Mouse (Mus musculus) T-helper 17 cell (primary cell): ENCODE data around the gene Swt1.

Source experiments
- in situ Hi-C, 2 experiments: fragments of 300-600 bp; cut with MboI, MseI; formaldehyde crosslinking; loops; 1 replicate in 1 of 2; 2 replicates in 1 of 2; pipeline ENCODE4 v1.15.1; 2025; ENCODE audit warnings: high pct_unique_total_duplicates in 2 of 2

Swt1 gene

DNA sequence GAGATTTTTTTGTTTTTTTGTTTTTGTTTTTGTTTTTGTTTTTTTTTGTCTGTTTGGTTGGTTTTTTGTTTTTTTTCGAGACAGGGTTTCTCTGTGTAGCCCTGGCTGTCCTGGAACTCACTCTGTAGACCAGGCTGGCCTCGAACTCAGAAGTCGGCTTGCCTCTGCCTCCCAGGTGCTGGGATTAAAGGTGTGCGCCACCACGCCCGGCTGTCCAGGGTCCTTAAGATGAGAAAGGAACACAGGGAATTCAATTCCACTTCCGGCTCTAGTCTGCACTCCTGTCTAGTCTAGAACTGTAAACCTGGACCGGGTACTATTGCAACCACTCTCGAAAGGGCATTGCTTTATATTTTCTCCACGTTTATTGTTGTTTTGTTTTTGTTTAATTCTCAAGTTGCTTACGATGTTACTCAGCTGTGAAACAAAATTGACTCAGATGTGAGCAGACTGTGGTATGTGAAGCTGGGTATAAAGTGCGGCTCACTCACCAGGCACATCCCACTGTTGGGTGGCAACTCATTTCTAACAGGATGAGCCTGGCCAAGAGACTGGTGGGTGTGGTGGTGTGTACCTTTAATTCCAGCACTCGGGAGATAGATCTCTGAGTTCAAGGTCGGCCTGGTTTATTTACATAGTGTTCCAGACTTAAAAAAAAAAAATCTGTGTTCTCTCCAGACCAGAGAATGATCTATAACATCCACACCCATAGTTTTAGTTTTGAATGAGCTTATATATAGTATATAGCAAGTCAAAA, 99.7 kb downstream of the Swt1 start:
- in situ Hi-C loops = no loop called here

DNA sequence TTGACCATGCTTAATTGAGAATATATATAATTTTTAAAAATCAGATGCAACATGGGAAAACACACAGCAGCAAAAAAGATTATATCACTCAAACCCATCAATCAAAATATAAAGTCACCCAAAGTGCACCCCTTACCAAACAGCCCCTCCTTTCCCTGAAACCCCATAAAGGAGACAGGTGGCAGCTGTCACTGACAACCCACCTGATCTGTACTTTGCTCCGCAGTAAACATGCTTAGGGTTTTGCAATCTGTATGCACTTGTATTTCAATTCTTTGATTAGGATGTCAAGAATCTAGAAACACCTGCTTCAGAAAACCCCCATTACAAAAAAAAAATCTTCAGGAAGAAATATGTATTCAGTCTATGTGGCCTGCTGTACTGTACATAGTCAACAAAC, 102.9 kb downstream of the Swt1 start:
- in situ Hi-C loops = no loop called here

DNA sequence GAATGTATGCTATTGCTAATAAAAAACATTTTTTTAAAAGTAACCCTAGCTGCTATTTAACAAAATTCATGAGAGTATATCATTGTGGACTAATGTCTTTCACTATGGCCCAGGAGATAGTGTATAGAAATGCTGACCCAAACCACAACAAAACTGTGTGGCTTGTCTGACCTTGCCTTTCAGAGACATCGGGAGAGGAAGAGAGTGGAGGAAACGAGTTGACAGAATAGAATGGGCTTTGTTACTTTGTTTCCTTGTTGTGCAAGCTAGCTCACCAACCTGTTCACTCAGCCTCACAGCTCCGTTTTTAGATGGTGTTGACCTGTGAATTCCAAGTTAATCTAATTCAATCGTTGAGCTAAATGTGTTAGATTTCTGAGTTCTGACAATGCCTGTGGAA, 107.8 kb downstream of the Swt1 start:
- in situ Hi-C loops = no loop called here

DNA sequence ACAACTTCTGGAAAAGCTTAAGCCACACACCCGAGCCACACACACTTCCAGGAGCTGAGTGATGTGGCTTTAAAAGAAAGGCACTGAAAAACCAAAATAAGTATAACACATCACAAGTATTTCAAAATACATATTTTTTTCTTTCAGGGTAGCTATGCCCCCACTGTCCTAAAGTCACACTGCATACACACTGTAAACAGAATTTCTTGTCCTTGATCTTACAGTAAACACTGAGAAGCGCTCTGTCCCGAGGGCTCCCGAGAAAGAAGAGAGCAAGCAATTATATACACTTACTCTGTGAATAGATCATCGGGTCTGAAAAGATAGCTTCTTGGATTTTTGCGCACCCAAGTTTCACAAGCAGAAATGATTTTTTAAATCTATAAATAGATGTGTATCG, 109.0 kb downstream of the Swt1 start:
- in situ Hi-C loops = no loop called here
